Mouse (Mus musculus) CH12.LX (cell line): ENCODE data around the gene Irx5.

Experiments used
- CTCF ChIP-seq, 2 experiments: IDR thresholded peaks in 1 of 2; conservative IDR thresholded peaks in 1 of 2; 2 replicates each; pipeline ENCODE4 v1.5.1; 2011 to 2012; ENCODE audit warnings: low read depth in 2 of 2, low read length in 2 of 2, improper control_type of control experiment in 1 of 2, inconsistent platforms in 1 of 2, mild to moderate bottlenecking in 1 of 2, moderate library complexity in 1 of 2
- MEF2A ChIP-seq: IDR thresholded peaks from 2 replicates; pipeline ENCODE4 v1.6.1; 2014; ENCODE audit warnings: low read depth, mild to moderate bottlenecking, inconsistent platforms, low read length, improper control_type of control experiment, borderline replicate concordance
- ZNF384 ChIP-seq: IDR thresholded peaks from 2 replicates; pipeline ENCODE4 v1.6.1; 2012; ENCODE audit warnings: low read depth, low read length, improper control_type of control experiment, inconsistent platforms

GRCm38 (mm10) chr8:92353405-92353804 is 4.0 kb upstream of the Irx5 start:
- TF ChIP-seq ZNF384 (no peak), MEF2A (no peak), CTCF (conservative IDR thresholded peaks at IDR 0.05 in 1 of 2, IDR thresholded peaks at IDR 0.05 in 1 of 2; ENCODE audit: low read depth in 2 of 2, low read length in 2 of 2) (no peak)
